Mouse (Mus musculus) hindbrain, embryonic 10.5 days (tissue): Measurements from ENCODE around the gene Vmn1r84. TPM values are rescaled to one million over a fixed set of nuclear protein-coding genes. Genes with fewer than 3 reads are reported as not detected.

Experiments
- DNase-seq: peaks from one replicate; pipeline ENCODE4 v3.0.0-alpha.2; 2017; ENCODE audit warnings: low spot score
- H3K27ac ChIP-seq: fragments of 300-500 bp; sonication (generic); 2 replicates; pipeline ENCODE4 v1.5.1; 2016; ENCODE audit warnings: mild to moderate bottlenecking, moderate library complexity
- H3K27me3 ChIP-seq: fragments of 300-500 bp; sonication (generic); 2 replicates; pipeline ENCODE4 v1.6.1; 2016; ENCODE audit warnings: mild to moderate bottlenecking; ENCODE audit not compliant: poor library complexity, insufficient read depth, severe bottlenecking
- H3K36me3 ChIP-seq: fragments of 300-500 bp; sonication (generic); 2 replicates; pipeline ENCODE4 v1.6.1; 2016; ENCODE audit warnings: mild to moderate bottlenecking, moderate library complexity
- H3K4me1 ChIP-seq: fragments of 300-500 bp; sonication (generic); replicated peaks from 2 replicates; pipeline ENCODE4 v1.6.1; 2016; ENCODE audit warnings: mild to moderate bottlenecking
- H3K4me3 ChIP-seq: fragments of 300-500 bp; sonication (generic); 2 replicates; pipeline ENCODE4 v1.5.1; 2016; ENCODE audit warnings: mild to moderate bottlenecking, moderate library complexity
- H3K9me3 ChIP-seq: fragments of 300-500 bp; sonication (generic); 2 replicates; pipeline ENCODE4 v1.6.1; 2016; ENCODE audit warnings: mild to moderate bottlenecking, moderate library complexity
- WGBS: fragments of 180-500 bp; shearing (Covaris S2); methylation state at CpG from one replicate; pipeline ENCODE4 v1.1.7; 2016; 5-methylcytosine and 5-hydroxymethylcytosine counted together
- polyA plus RNA-seq: library from polyadenylated mRNA; unstranded; fragments of >200 nt; fragmentation: Nextera tagmentation; extraction: Ambion mirVana; gene quantifications from 2 replicates; pipeline ENCODE4 v1.2.1, GENCODE M21; 2016

Gene Vmn1r84
- not detected in 2 replicates for polyA plus RNA-seq

GRCm38 (mm10) chr7:12369173-12369572 lies at the start of gene Vmn1r84:
Vmn1r84 (minus strand) TSS chr7:12369273.
- no peaks in the 10 kb centered on the region for H3K4me1 ChIP-seq
- H3K36me3 ChIP-seq: no peaks in the 10 kb centered on the region
- H3K4me3 ChIP-seq: no peak within 1 kb of the TSS
- no peak within 1 kb of the TSS for H3K27ac ChIP-seq
- H3K9me3 ChIP-seq: peaks cover 26% of the 10 kb centered on the region
- H3K27me3 ChIP-seq: no peaks in the 10 kb centered on the region
- no peak for DNase-seq
- WGBS: 73% methylated on average over 1 of the region's 1 CpGs

DNA sequence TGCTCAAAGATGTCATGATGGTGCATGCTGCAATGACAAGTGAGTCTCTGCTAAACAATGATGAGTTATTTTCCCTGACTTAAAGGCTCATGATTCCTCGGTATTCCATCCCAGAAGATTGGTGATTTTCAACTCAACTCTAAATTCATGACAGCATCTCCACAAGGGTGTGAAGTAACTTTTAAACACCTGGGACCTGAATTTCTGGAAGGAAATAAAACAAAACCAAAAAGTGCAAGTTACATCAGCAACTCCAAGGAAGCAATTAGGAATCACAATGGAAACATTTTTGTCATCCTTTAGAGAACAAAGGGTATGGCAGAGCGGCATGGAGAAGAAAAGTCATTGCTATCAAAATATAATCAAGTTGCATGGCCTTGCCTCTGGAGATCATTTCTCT lies 39.7 kb downstream of the Vmn1r84 start, which contains the start of gene Vmn1r83:
Gene Vmn1r83 (minus strand): TSS at position 101 of the 400 bp plus-strand sequence.
- DNase-seq: no peak
- H3K4me1 ChIP-seq: no peaks in the 10 kb centered on the region
- no peak within 1 kb of the TSS for H3K27ac ChIP-seq
- H3K36me3 ChIP-seq: no peaks in the 10 kb centered on the region
- peaks cover 34% of the 10 kb centered on the region for H3K9me3 ChIP-seq
- WGBS: 79% methylated on average over 2 of the region's 2 CpGs
- H3K27me3 ChIP-seq: no peaks in the 10 kb centered on the region
- H3K4me3 ChIP-seq: no peak within 1 kb of the TSS

Other genes with a start within 250 kb of the Vmn1r84 start
- not detected in 2 replicates for gene Vmn1r78, start 219.0 kb downstream of the Vmn1r84 start, polyA plus RNA-seq
- not detected in 2 replicates for gene Vmn1r79, start 198.0 kb downstream of the Vmn1r84 start, polyA plus RNA-seq
- not detected in 2 replicates for gene Vmn1r80, start 180.0 kb downstream of the Vmn1r84 start, polyA plus RNA-seq
- gene Vmn1r81, start 101.0 kb downstream of the Vmn1r84 start, polyA plus RNA-seq: not detected in 2 replicates
- gene Vmn1r82, start 68.8 kb downstream of the Vmn1r84 start, polyA plus RNA-seq: not detected in 2 replicates
- gene Vmn1r83, start 39.8 kb downstream of the Vmn1r84 start, polyA plus RNA-seq: not detected in 2 replicates
- gene Zfp551, start 53.5 kb upstream of the Vmn1r84 start, polyA plus RNA-seq: 2.9 and 4.0 TPM in 2 replicates
- 30.9 and 32.5 TPM in 2 replicates for gene Zfp606, start 109.0 kb upstream of the Vmn1r84 start, polyA plus RNA-seq
- gene 2900092C05Rik, start 143.2 kb upstream of the Vmn1r84 start, polyA plus RNA-seq: not detected in 2 replicates
- gene Vmn2r53, start 239.5 kb upstream of the Vmn1r84 start, polyA plus RNA-seq: not detected in 2 replicates